In genomic region chr3:98417328-98417727, GRCm38 (mm10) we compare ENCODE assay signal across 9 mouse cellular contexts. TPM values are rescaled to one million over a fixed set of nuclear protein-coding genes. Genes with fewer than 3 reads are reported as not detected.
A peak's percentile ranks its signal among the peaks of the same experiment; 100 is the strongest.
DNase-seq lines count a peak whose midpoint lies in the region; ATAC-seq and TF ChIP-seq lines count a peak whose summit lies in the region.
"Had no signal": no experiment of that assay in that cellular context is flagged by ENCODE, and none has a peak within 500 bp of the region (broad histone marks: within the 10 kb centered on the region; RNA-seq: fewer than 3 reads in every experiment).

No protein-coding gene starts in this region.

- TF ChIP-seq CTCF in lung, embryonic 14.5 days (IDR thresholded peaks at IDR 0.05; ENCODE audit: low read depth), result no peak

- H3K36me3 ChIP-seq in lung, embryonic 14.5 days (ENCODE audit: insufficient read depth), result no peaks in the 10 kb centered on the region

- no peak overlapping the region; the same call in 1 of the 2 replicates for H3K4me2 ChIP-seq in lung, embryonic 14.5 days

- H3K9ac ChIP-seq in lung, embryonic 14.5 days, result no peak overlapping the region

- WGBS in lung, embryonic 14.5 days, result 26% methylated on average over 4 of the region's 4 CpGs

- no peak overlapping the region for H3K4me3 ChIP-seq in lung, embryonic 14.5 days (ENCODE audit: low read depth, low read length)

- intact Hi-C loops in heart, postnatal 14 days (cut with DNase I), result loop anchor here (5.0 kb wide), 1 partner anchor 35 kb away; the partner anchor contains the start of gene Zfp697

- H3K27me3 ChIP-seq in lung, embryonic 14.5 days (ENCODE audit: insufficient read depth, low read length), result no peaks in the 10 kb centered on the region

- peak; percentile 34 for DNase-seq in CD4-positive, CD25-positive, alpha-beta regulatory T cell, adult 2 months (ENCODE audit: low read depth, low spot score)
- peak; percentile 90 for DNase-seq in adrenal gland, adult 2 months
- peak; percentile 77 to 86 for DNase-seq in frontal cortex, adult 2 months (ENCODE audit: extremely low spot score in 1 of 2, low spot score in 1 of 2)
- DNase-seq in heart, postnatal 14 days, result peak; percentile 92 to 93
- peak; percentile 41 to 56 for DNase-seq in layer of hippocampus, adult 8-10 months (ENCODE audit: low spot score in 2 of 2)
- peak; percentile 93 for DNase-seq in lung, embryonic 14.5 days
- DNase-seq in right cerebral cortex, postnatal 25 days, result peak; percentile 83
- no peak for DNase-seq in retina, embryonic 14.5 days (ENCODE audit: low spot score)

- peak; percentile 73 for ATAC-seq in lung, embryonic 14.5 days (ENCODE audit: insufficient read depth)

- H3K27ac ChIP-seq in lung, embryonic 14.5 days (ENCODE audit: low read depth), result peak overlapping the region; percentile 73; the same call in 1 of the 2 replicates

- H3K9me3 ChIP-seq in lung, embryonic 14.5 days (ENCODE audit: low read depth, low read length), result no peaks in the 10 kb centered on the region

- H3K4me1 ChIP-seq in lung, embryonic 14.5 days (ENCODE audit: insufficient read depth), result peaks cover 19% of the 10 kb centered on the region

RNA-seq across cellular contexts. Expression of gene Zfp697, which starts 35.1 kb away (rescaled TPM):
- 1 to 10 TPM; 3.3 to 7.8 TPM for total RNA-seq in adrenal gland, adult 2 months (2021)
- polyA plus RNA-seq in adrenal gland, adult 2 months (2012; rRNA removed), result 4.3 and 5.0 TPM in 2 replicates
- 17.0 TPM in 2 replicates for polyA plus RNA-seq in frontal cortex, adult 2 months (2012; rRNA removed)
- total RNA-seq in heart, postnatal 14 days (2021), result 1 to 10 TPM; 6.1 to 7.3 TPM
- total RNA-seq in layer of hippocampus, adult 8-10 months (2022), result 10 to 100 TPM; 27.1 to 32.6 (median 27.9) TPM
- 9.1 and 10.2 TPM in 2 replicates for polyA plus RNA-seq in lung, embryonic 14.5 days (2014; fragmentation: Nextera tagmentation; extraction: Ambion mirVana)

RNA-seq across cellular contexts. Expression of gene Gm4450, which starts 39.6 kb away (rescaled TPM):
- total RNA-seq in adrenal gland, adult 2 months (2021), result not detected
- polyA plus RNA-seq in adrenal gland, adult 2 months (2012; rRNA removed), result not detected in 2 replicates
- polyA plus RNA-seq in frontal cortex, adult 2 months (2012; rRNA removed), result not detected in 2 replicates
- not detected for total RNA-seq in heart, postnatal 14 days (2021)
- not detected for total RNA-seq in layer of hippocampus, adult 8-10 months (2022)
- not detected in 2 replicates for polyA plus RNA-seq in lung, embryonic 14.5 days (2014; fragmentation: Nextera tagmentation; extraction: Ambion mirVana)
- polyA plus RNA-seq: cortical plate, adult 2 months had no signal
